Mouse (Mus musculus) embryo, embryonic 11 days (tissue): ENCODE measurements at regions not wholly inside any gene's neighbourhood (a gene's known extent, or its start where the extent isn't known, plus 50 kb on each side); places are given as distances from the start of the nearest gene placed in this dataset.
A peak's percentile ranks its signal among the peaks of the same experiment; 100 is the strongest.
"Not testable (repeated sequence)": the region's sequence is repeated elsewhere in the genome, so short reads cannot be mapped to it uniquely, and the experiment has no call there.

ENCODE experiments used
- DNase-seq: peaks from one replicate; pipeline ENCODE4 v3.0.0-alpha.2; 2015

DNA sequence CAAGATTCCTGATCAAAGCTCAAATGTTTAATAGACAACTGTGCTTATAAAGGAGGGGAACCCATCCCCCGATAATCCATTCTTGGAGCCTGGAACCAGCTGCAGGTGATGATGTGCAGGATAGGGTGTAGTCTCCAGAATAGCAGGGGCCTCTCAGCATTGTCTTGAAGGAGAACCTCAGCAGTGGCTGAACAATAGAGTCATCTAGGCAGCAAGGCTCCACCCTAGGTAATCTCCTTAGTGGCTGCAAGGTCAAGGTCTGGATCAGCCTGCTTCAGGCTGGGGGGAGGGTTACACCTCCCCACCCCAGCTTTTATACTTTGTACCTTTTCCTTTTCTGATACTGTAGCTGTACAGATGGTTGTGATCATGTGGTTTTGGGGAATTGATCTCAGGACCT, 116.8 kb upstream of the Mettl4 start:
- no peak for DNase-seq

DNA sequence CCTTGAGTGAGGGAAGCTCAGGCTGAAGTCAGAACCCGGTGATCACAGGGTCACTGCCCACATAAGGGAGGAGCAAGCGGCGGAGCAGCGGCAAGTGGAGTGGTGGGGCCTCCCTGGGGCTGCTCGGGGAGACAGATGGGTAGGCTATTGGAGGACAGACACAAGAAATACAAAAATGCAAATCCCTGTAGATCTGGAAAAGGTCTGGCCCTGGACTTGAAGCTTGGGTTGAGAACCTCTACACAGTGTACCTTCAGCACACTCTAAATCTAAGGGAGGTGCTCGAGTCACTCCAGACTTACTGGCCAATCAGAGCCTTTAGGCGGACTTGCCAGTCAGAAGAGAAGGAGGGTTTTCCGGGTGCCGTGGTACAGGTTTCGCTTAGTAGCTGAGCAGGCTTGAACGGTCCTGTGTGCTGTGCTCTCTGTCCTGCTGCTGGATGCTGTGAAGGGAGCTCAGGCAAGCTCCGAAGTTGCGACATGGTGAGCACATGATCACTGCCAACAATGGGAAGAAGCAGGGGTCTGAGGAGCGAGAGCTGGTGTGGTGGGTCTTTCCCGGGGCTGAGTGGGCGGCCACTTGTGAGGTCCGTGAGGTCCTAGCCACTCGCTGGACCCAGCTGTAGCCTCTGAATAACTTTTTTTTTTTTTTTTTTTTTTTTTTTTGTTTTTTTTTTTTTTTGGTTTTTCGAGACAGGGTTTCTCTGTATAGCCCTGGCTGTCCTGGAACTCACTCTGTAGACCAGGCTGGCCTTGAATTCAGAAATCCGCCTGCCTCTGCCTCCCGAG, 114.9 kb upstream of the Mettl4 start:
- DNase-seq = peak; percentile 80

DNA sequence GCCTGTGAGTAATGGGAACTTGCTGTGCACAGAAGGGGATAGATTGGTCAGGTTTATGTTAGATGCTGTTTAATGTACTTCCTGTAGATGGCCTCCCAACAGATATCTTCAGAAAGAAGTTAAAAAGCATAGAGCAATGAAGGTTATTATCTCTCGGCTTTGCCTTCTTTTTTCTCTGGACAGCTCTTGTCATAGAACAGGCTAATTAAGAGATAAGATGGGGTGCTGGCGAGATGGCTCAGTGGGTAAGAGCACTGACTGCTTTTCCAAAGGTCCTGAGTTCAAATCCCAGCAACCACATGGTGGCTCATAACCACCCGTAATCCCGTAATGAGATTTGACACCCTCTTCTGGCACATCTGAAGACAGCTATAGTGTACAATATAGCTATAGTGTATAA, 104.9 kb upstream of the Mettl4 start:
- DNase-seq = not testable (repeated sequence)

DNA sequence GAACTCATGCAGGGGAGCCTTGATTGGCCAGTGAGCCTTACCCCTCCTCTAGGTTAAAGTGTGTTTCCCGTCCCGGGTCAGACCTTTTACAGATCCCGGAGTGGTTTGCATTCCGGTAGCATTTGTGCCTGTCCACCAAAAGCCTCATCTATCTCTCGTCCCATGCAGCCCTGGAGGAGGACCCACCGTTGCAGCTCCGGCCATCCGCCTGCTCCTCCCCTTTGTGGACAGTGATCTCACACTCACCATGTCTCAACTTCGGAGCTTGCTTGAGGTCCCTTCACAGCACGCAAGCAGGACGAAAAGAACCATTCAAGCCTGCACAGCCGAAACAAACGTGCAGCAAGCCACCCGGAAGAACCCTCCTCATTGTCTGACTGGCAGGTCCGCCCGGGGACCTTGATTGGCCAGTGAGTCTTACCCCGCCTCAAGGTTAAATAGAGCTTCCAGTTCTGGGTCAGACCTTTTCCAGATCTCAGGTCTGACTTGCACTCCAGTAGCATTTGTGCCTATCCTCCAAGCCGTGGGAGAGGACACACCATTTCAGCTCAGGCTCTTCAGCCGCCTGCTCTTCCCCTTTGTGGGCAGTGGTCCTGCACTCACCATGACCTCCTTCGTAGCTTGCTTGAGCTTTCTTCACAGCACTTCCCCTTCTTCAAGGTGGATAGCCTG, 84.8 kb upstream of the Mettl4 start:
- peak; percentile 89 for DNase-seq

DNA sequence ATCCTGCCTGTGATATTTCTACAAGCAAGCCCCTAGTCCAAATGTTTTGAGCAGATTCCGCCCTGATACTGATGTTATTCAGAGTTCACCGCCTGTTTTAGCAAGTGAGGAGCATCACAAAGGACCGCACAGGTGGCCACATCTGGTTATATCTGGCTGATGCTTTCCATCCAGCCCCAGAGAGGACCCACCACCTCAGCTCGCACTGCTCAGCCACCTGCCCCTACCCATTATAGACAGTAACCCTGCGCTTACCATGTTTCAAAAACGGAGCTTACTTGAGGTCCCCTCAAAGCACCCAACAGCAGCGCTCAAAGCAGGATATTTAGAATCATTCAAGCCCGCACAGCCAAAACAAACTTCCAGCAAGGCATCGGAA, 84.2 kb upstream of the Mettl4 start:
- not testable (repeated sequence) for DNase-seq

DNA sequence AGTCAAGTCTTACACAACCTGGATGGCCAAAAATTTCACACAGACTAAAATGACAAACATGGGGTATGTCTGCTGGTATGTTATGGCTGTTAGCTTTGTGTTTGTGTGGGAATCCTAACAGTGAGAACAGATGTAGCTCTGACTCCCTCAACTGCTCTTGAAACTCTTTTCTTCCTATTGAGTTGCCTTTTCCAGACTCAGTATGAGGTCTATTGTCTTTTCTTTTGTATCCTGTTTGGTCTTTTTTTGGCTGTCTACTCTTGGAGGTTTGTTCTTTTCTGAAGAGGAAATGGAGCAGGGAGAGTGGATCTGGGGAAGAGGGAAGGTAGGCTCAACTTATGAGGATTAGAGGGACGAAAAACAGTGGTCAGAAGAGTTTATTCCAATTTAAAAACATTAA, 76.6 kb upstream of the Mettl4 start:
- not testable (repeated sequence) for DNase-seq

DNA sequence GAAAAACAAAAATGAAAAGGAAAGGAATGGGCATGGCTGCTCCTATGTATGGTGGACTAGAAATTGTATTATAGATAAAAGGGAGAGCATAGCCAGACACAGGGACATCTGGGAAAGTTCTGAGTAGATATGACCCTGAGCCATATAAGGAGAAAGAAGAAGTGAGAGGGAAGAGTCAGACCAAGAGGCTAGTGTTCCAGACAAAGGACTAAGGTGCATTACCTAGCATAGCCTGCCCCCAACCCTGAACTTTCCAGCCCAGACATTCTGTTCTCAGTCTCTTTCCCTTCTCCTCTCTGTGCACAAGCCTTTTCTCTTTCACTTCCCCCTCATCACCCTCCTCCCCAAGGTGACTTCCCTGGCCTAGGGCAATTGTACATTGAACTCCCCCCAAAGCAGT, 58.9 kb upstream of the Mettl4 start:
- no peak for DNase-seq
